Mouse (Mus musculus) liver, postnatal 0 days (tissue): ENCODE data around the gene Wdr24. TPM values are rescaled to one million over a fixed set of nuclear protein-coding genes. Genes with fewer than 3 reads are reported as not detected.
"Not testable (repeated sequence)": the region's sequence is repeated elsewhere in the genome, so short reads cannot be mapped to it uniquely, and the experiment has no call there.

ENCODE experiments used
- ATAC-seq: fragments of 200-750 bp; cut with Nextera tagmentation; 2 replicates; pipeline ENCODE4 v1.8.0; 2017; ENCODE audit warnings: mild to moderate bottlenecking, moderate library complexity
- DNase-seq: peaks from one replicate; pipeline ENCODE4 v3.0.0-alpha.2; 2016
- H3K27ac ChIP-seq: fragments of 300-500 bp; sonication (generic); 2 replicates; pipeline ENCODE4 v1.5.1; 2014; ENCODE audit warnings: antibody characterized with exemption, moderate library complexity, mild to moderate bottlenecking, low read depth
- H3K27me3 ChIP-seq: fragments of 300-500 bp; sonication (generic); 2 replicates; pipeline ENCODE4 v1.6.1; 2014; ENCODE audit warnings: low read length, control low read depth, mixed read lengths; ENCODE audit not compliant: insufficient read depth
- H3K36me3 ChIP-seq: fragments of 300-500 bp; sonication (generic); replicated peaks from 2 replicates; pipeline ENCODE4 v1.6.1; 2014; ENCODE audit warnings: mild to moderate bottlenecking, control low read depth, low read length, moderate library complexity, mixed read lengths; ENCODE audit not compliant: insufficient read depth
- H3K4me1 ChIP-seq: fragments of 300-500 bp; sonication (generic); 2 replicates; pipeline ENCODE4 v1.6.1; 2014; ENCODE audit warnings: antibody characterized with exemption, mild to moderate bottlenecking, control low read depth; ENCODE audit not compliant: insufficient read depth
- H3K4me2 ChIP-seq: fragments of 300-500 bp; sonication (generic); 2 replicates; pipeline ENCODE4 v1.6.1; 2014; ENCODE audit warnings: low read depth, mild to moderate bottlenecking, low read length, moderate library complexity, mixed read lengths
- H3K4me3 ChIP-seq: fragments of 300-500 bp; sonication (generic); 2 replicates; pipeline ENCODE4 v1.5.1; 2014; ENCODE audit warnings: low read depth, low read length
- H3K9ac ChIP-seq: fragments of 300-500 bp; sonication (generic); replicated peaks from 2 replicates; pipeline ENCODE4 v1.6.1; 2014; ENCODE audit warnings: mild to moderate bottlenecking, moderate library complexity
- H3K9me3 ChIP-seq: fragments of 300-500 bp; sonication (generic); 2 replicates; pipeline ENCODE4 v1.6.1; 2016; ENCODE audit warnings: mild to moderate bottlenecking, control low read depth, low read length, mixed read lengths
- CTCF ChIP-seq: sonication (generic); IDR thresholded peaks from 2 replicates; pipeline ENCODE4 v1.5.1; 2016; ENCODE audit warnings: antibody characterized with exemption, low read depth
- EP300 ChIP-seq: IDR thresholded peaks from 2 replicates; pipeline ENCODE4 v1.6.1; 2016; ENCODE audit warnings: antibody characterized with exemption, low read depth, mild to moderate bottlenecking
- WGBS: fragments of 180-500 bp; shearing (Covaris S2); extraction: QIAGEN DNeasy Blood & Tissue Kit; methylation state at CpG from one replicate; pipeline ENCODE4 v1.1.7; 2014; ENCODE audit not compliant: insufficient replicate concordance; 5-methylcytosine and 5-hydroxymethylcytosine counted together
- polyA plus RNA-seq: library from polyadenylated mRNA; unstranded; fragments of >200 nt; fragmentation: Nextera tagmentation; extraction: Ambion mirVana; gene quantifications from 2 replicates; pipeline ENCODE4 v1.2.1, GENCODE M21; 2015

Gene Wdr24
- polyA plus RNA-seq, 1 experiment from 2014 or later: 7.2 TPM

DNA sequence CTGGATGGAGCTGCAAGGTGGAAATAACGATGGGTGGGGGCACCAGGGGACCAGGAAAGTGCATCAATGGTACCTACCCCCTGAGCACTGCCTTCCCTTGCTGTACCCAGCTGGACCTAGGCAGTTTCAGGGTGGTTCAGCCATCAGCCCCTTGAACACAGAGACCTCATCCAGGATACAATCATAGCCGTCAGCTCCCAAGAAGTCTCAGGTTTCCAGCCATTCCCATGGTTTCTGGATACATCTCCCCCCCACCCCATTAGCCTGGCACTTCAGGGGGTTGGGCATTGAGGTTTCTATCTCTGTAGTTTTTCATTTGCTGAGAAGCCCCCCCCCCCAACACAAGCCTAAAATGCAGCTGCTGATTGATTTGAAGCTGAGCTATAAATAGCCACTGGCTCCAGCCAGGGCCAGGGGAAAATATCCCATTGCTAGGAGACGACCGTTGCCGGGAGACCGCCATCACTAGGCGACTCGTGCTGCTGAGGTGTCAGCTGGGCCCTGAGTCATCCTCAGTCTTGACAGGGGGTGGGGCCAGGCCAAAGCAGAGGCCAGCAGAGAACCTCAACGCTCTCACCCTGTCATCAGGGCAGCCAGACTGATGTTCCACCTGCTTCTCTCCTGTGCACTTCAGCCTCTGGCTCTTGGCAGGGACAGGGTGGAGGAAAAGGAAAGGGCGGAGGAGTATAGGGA lies 20.5 kb upstream of the Wdr24 start:
- ATAC-seq: no peak
- WGBS: 15% methylated on average over 10 of the region's 10 CpGs
- H3K4me3 ChIP-seq: no peak overlapping the region
- no peak for DNase-seq
- no peak for TF ChIP-seq EP300
- no peak for TF ChIP-seq CTCF
- H3K9me3 ChIP-seq: no peaks in the 10 kb centered on the region
- H3K36me3 ChIP-seq: no peaks in the 10 kb centered on the region
- H3K27ac ChIP-seq: no peak overlapping the region
- no peak overlapping the region for H3K9ac ChIP-seq
- H3K27me3 ChIP-seq: peaks cover 17% of the 10 kb centered on the region
- no peak overlapping the region for H3K4me2 ChIP-seq
- H3K4me1 ChIP-seq: no peaks in the 10 kb centered on the region

- no peak for ATAC-seq
- no peaks in the 10 kb centered on the region for H3K9me3 ChIP-seq
- no peak overlapping the region for H3K27ac ChIP-seq
- 71% methylated on average over 4 of the region's 4 CpGs for WGBS
- DNase-seq: no peak
- H3K27me3 ChIP-seq: peaks cover 41% of the 10 kb centered on the region
- H3K36me3 ChIP-seq: no peaks in the 10 kb centered on the region
- H3K4me2 ChIP-seq: no peak overlapping the region
- TF ChIP-seq EP300 (no peak), CTCF (no peak)
- no peak overlapping the region for H3K4me3 ChIP-seq
- H3K9ac ChIP-seq: no peak overlapping the region
- peaks cover 12% of the 10 kb centered on the region; the same call in 1 of the 2 replicates for H3K4me1 ChIP-seq
Measured at GRCm38 (mm10) chr17:25806507-25806906, 16.9 kb upstream of the Wdr24 start.

- not testable (repeated sequence) for H3K27ac ChIP-seq, H3K4me3 ChIP-seq, H3K9ac ChIP-seq, H3K4me2 ChIP-seq, ATAC-seq, H3K36me3 ChIP-seq, H3K9me3 ChIP-seq, DNase-seq
- H3K27me3 ChIP-seq: peaks cover 48% of the 10 kb centered on the region
- H3K4me1 ChIP-seq: peaks cover 12% of the 10 kb centered on the region; the same call in 1 of the 2 replicates
- 25% methylated on average over 2 of the region's 2 CpGs for WGBS
- TF ChIP-seq CTCF: 0 out of 2 replicates have a peak, but pooled peaks have one; percentile 10
Measured at GRCm38 (mm10) chr17:25807452-25807851, 16.0 kb upstream of the Wdr24 start.

- no peak overlapping the region for H3K4me2 ChIP-seq
- no peak overlapping the region for H3K27ac ChIP-seq
- H3K36me3 ChIP-seq: no peaks in the 10 kb centered on the region
- ATAC-seq: no peak
- H3K4me1 ChIP-seq: peaks cover 12% of the 10 kb centered on the region; the same call in 1 of the 2 replicates
- TF ChIP-seq CTCF: no peak
- TF ChIP-seq EP300: no peak
- H3K9me3 ChIP-seq: no peaks in the 10 kb centered on the region
- no peak for DNase-seq
- WGBS: 37% methylated on average over 5 of the region's 5 CpGs
- H3K9ac ChIP-seq: no peak overlapping the region
- H3K27me3 ChIP-seq: peaks cover 53% of the 10 kb centered on the region
- H3K4me3 ChIP-seq: no peak overlapping the region
Measured at GRCm38 (mm10) chr17:25808028-25808427, 15.4 kb upstream of the Wdr24 start.

DNA sequence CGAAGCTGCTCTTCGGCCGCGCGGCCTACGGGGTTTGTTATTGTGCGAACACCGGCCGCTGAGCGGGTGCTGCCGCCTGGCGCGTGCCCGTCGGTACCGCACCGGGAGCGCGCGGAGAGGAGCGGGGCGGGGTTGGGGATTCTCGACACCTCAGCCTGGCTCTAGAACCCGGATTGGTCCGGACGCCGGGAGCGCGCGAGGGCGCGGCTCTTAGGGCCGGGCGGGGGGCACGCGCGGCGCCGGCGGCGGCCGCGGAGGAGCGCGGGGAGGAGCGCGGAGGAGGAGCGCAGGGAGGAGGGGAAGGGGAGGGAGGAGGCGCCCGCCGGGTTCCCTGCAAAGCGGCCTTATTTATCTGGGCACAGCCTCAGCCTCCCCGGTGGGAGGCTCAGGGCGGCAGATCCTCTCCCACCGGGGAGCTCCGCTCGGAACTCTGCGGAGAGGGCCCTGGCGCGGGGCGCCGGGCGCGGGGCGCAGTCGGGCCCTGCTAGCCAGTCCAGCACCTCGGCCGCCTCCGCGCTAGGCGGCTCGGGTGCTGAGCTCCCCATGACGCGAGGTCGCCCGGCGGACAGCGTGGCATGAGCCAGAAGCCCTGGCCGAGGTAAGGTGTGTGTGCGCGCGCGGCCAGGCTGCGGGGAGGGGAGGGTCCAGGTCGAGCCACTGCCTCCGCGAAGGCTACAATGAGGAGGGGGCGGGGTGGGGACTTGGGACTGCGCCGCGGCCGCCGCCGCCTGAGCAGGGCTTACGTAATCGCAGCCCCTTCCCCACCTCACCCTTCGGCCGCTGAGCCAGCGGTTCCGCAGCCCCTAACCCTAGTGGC lies 14.4 kb upstream of the Wdr24 start, which contains the start of gene Fbxl16:
Gene Fbxl16, plus strand, starts transcription at position 297 of the 817 bp plus-strand sequence.
- H3K36me3 ChIP-seq: no peaks in the 10 kb centered on the region
- H3K9ac ChIP-seq: no peak within 1 kb of the TSS
- H3K27me3 ChIP-seq: peaks cover 57% of the 10 kb centered on the region
- H3K4me1 ChIP-seq: peaks cover 12% of the 10 kb centered on the region; the same call in 1 of the 2 replicates
- peak; percentile 50 for DNase-seq
- 2% methylated on average over 90 of the region's 100 CpGs for WGBS
- peak within 1 kb of the TSS; percentile 75 for H3K4me2 ChIP-seq
- H3K27ac ChIP-seq: no peak within 1 kb of the TSS
- peak within 1 kb of the TSS; percentile 52 for H3K4me3 ChIP-seq
- ATAC-seq: peak; percentile 56
- TF ChIP-seq CTCF: peak; percentile 29; the same call in 1 of the 2 replicates
- TF ChIP-seq EP300: no peak
- H3K9me3 ChIP-seq: no peaks in the 10 kb centered on the region
